Mouse (Mus musculus) kidney, adult 11 months (tissue): ENCODE results near the gene Atp5j.

ENCODE experiments used
- DNase-seq: peaks from one replicate; pipeline ENCODE4 v3.0.0; 2022

Atp5j gene

GRCm38 (mm10) chr16:84806175-84806574 lies 29.2 kb downstream of the Atp5j start:
- no peak for DNase-seq

GRCm38 (mm10) chr16:84804866-84805265 lies 30.6 kb downstream of the Atp5j start:
- DNase-seq: peak; percentile 28

GRCm38 (mm10) chr16:84802217-84802616 lies 33.2 kb downstream of the Atp5j start:
- peak; percentile 54 for DNase-seq

DNA sequence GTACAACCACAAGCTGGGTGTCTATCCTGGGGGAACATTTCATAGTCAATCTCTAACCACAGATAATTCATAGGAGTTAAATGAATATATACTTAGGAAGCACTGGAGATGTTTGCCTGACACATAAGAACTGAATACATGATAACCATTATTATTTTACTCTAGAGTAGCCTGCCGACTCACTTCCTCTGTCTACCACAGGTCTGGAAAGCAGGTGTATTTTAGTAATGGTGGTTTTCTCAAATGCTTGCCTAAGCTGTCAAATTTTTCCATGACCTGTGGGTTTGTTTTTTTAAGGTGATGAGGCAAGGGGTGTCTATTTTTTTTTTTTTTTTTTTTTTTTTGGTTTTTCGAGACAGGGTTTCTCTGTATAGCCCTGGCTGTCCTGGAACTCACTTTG lies 35.4 kb downstream of the Atp5j start:
- DNase-seq: no peak

- DNase-seq: no peak
These were observed 38.7 kb downstream of the Atp5j start for GRCm38 (mm10) chr16:84796678-84797077.

DNA sequence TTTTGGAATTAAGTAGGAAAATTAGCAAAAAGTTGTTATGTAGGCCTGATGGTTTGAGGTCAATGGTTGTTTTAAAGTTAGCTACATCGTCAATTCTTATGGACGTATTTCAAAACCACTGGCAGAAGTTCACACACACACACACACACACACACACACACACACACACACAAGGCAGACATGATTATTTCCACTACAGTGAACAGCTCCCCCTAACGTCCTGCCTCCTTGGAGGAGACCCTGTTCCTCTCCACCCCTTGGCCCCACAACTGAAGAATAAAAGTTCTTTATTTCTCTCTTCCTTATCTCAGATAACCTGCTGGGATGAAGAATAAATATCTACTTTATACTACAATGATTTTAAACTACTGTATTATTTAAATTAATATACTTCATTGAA lies 40.1 kb downstream of the Atp5j start:
- no peak for DNase-seq

DNA sequence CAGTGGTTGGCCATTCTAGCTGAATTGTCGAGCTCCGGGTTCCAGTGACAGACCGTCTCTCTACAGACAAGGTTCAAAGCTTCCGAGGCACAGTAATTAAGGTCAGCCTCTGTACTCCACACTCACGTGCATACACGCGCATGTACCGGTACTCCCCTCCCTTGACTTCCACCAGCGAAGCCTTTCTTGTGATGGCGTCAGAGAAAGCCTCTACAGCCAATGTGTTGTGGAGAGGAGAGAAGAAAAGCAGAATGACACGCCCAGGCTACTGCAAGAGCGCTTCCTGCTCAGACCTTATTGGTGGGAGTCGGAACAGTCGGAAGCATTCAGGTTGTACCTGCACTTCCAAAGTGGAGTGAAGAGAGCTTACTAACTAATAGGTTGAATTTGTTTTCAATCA lies 42.0 kb downstream of the Atp5j start:
- no peak for DNase-seq

- no peak for DNase-seq
These were observed 44.7 kb downstream of the Atp5j start for GRCm38 (mm10) chr16:84790595-84791165.

GRCm38 (mm10) chr16:84784966-84785365 lies 50.5 kb downstream of the Atp5j start:
- DNase-seq: no peak

- no peak for DNase-seq
These were observed 52.1 kb downstream of the Atp5j start for GRCm38 (mm10) chr16:84783279-84783678.

DNA sequence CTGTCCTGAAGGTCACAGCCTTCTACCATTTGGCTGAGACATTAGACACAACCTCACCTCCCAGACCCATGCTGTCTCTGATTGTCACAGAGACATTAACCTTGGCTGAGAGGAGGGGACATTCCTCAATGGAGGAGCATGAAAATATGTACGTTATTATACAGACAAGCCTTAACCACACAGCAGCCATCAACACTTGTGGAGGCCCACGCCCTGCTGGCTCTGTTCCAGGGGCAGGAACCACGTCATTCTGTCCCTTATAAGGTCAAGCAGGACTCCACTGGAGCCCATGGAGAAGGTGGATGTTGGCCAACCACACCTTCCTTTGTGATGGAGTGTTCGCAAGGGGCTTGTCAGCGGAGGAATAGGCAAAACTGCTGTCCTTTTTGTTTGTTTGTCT lies 55.7 kb downstream of the Atp5j start:
- no peak for DNase-seq

- DNase-seq: no peak
These were observed 56.4 kb downstream of the Atp5j start for GRCm38 (mm10) chr16:84778861-84779630.

- no peak for DNase-seq
These were observed 57.0 kb downstream of the Atp5j start for GRCm38 (mm10) chr16:84778431-84778830.
